Mouse (Mus musculus): ENCODE measurements around the gene Rai14. TPM values are rescaled to one million over a fixed set of nuclear protein-coding genes. Genes with fewer than 3 reads are reported as not detected.

Gene Rai14
- polyA plus RNA-seq, 1 experiment = 27.4 TPM

DNA sequence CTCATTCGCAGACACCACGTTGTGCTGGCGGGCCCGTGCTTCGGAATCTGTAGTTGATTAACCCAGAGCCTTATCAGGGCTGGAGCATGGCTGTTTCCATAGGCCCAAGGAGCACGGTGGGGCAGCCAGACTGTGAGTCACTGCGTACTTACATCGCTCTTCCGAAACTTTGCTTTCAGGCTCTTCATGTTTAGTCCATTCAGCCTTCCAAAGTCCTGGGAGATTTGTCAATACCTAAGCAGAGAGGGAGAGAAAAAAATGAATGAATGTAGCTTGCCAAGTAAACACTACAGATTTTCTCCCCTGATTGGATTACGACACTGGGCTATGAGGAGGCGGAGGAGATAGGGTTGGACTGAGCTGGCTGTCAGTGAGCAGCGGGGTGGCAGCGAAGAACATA, 24.2 kb downstream of the Rai14 start:
- H3K79me2 ChIP-seq (ENCODE audit: control insufficient read depth, insufficient read depth) = peaks cover 88% of the 10 kb centered on the region
- no peak overlapping the region for H3ac ChIP-seq (ENCODE audit: control insufficient read depth, insufficient read length)
- TF ChIP-seq MYOG (IDR thresholded peaks at IDR 0.05; ENCODE audit: control insufficient read depth in 1 of 3, insufficient read depth in 1 of 3, insufficient read length in 2 of 3, low read depth in 2 of 3) (no peak), TCF3 (IDR thresholded peaks at IDR 0.05; ENCODE audit: insufficient read length, low read depth) (no peak), MAX (IDR thresholded peaks at IDR 0.05; ENCODE audit: low read depth) (no peak), TCF12 (IDR thresholded peaks at IDR 0.05; ENCODE audit: insufficient read depth, poor library complexity, severe bottlenecking) (no peak), USF1 (IDR thresholded peaks at IDR 0.05; ENCODE audit: low read depth) (no peak), E2F4 (IDR thresholded peaks at IDR 0.05; ENCODE audit: insufficient read depth) (no peak), CEBPB (IDR thresholded peaks at IDR 0.05; ENCODE audit: insufficient read depth, poor library complexity, severe bottlenecking) (no peak)
- H3K4me2 ChIP-seq (ENCODE audit: low read depth) = no peak overlapping the region
- H3K36me3 ChIP-seq (ENCODE audit: control insufficient read depth, insufficient read depth) = peaks cover 24% of the 10 kb centered on the region
- H3K27me3 ChIP-seq (ENCODE audit: control insufficient read depth, insufficient read depth, insufficient read length) = no peaks in the 10 kb centered on the region
- H3K4me3 ChIP-seq = no peak overlapping the region

DNA sequence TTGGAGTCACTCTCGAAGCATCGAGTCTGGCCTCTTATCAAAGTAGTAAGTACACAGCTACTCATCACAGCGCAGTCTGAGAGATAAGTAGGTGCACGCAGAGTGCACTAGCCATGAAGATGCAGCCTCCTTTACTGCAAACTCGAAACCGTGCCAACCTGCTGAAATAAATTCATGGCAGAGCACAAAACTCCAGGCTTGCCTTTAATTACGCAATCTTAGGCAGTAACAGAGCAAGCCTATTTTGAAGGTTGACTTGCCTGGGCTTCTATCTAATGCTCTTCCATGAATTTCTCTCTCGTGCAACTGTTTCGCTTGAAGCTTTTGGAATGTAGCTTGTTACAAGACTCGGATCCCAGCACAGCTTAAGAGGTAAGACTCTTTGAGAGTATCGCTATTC, 25.1 kb downstream of the Rai14 start:
- no peak overlapping the region for H3ac ChIP-seq (ENCODE audit: control insufficient read depth, insufficient read length)
- no peak overlapping the region for H3K4me3 ChIP-seq
- H3K27me3 ChIP-seq (ENCODE audit: control insufficient read depth, insufficient read depth, insufficient read length) = no peaks in the 10 kb centered on the region
- TF ChIP-seq TCF12 (IDR thresholded peaks at IDR 0.05; ENCODE audit: insufficient read depth, poor library complexity, severe bottlenecking) (no peak), USF1 (IDR thresholded peaks at IDR 0.05; ENCODE audit: low read depth) (no peak), CEBPB (IDR thresholded peaks at IDR 0.05; ENCODE audit: insufficient read depth, poor library complexity, severe bottlenecking) (0 out of 2 replicates have a peak, but pooled peaks have one; percentile 55), POLR2A (IDR thresholded peaks at IDR 0.05; ENCODE audit: insufficient read length, low read depth) (no peak)
- H3K36me3 ChIP-seq (ENCODE audit: control insufficient read depth, insufficient read depth) = peaks cover 28% of the 10 kb centered on the region
- H3K79me2 ChIP-seq (ENCODE audit: control insufficient read depth, insufficient read depth) = peaks cover 88% of the 10 kb centered on the region
- no peak overlapping the region for H3K4me2 ChIP-seq (ENCODE audit: low read depth)

DNA sequence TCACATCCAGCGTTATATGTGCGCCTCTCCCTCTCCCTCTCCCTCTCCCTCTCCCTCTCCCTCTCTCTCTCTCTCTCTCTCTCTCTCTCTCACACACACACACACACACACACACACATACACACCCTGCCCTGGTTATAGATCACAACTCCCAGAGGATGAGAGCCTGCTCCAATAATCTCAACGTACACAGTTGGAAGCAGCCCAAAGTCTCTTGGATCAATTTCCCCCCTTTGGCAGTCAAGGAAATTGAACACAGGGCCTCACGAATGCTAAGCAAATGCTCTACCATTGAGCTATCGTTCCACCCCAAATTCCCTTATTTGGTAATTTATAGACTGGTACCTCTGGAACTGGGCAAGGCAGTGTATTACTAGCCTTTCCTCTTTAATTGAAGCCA, 25.7 kb downstream of the Rai14 start:
- no peak for TF ChIP-seq E2F4 (IDR thresholded peaks at IDR 0.05; ENCODE audit: insufficient read depth)
- no peak for TF ChIP-seq REST (IDR thresholded peaks at IDR 0.05; ENCODE audit: insufficient read depth, insufficient read length)
- TF ChIP-seq MYOD1 (IDR thresholded peaks at IDR 0.05; ENCODE audit: control insufficient read depth in 1 of 3, insufficient read length in 2 of 3, low read depth in 2 of 3) = no peak
- TF ChIP-seq MYOG (IDR thresholded peaks at IDR 0.05; ENCODE audit: control insufficient read depth in 1 of 3, insufficient read depth in 1 of 3, insufficient read length in 2 of 3, low read depth in 2 of 3) = no peak
- TF ChIP-seq POLR2A (IDR thresholded peaks at IDR 0.05; ENCODE audit: insufficient read length, low read depth) = no peak
- TF ChIP-seq TCF12 (IDR thresholded peaks at IDR 0.05; ENCODE audit: insufficient read depth, poor library complexity, severe bottlenecking) = no peak
- no peak for TF ChIP-seq USF1 (IDR thresholded peaks at IDR 0.05; ENCODE audit: low read depth)
- TF ChIP-seq TCF3 (IDR thresholded peaks at IDR 0.05; ENCODE audit: insufficient read length, low read depth) = no peak
- TF ChIP-seq CEBPB (IDR thresholded peaks at IDR 0.05; ENCODE audit: insufficient read depth, poor library complexity, severe bottlenecking) = no peak
- no peak for TF ChIP-seq POLR2AphosphoS2 (IDR thresholded peaks at IDR 0.05; ENCODE audit: insufficient read length, low read depth)
- no peak for TF ChIP-seq SRF (IDR thresholded peaks at IDR 0.05; ENCODE audit: control insufficient read depth, insufficient read length, low read depth)
- no peak for TF ChIP-seq MAX (IDR thresholded peaks at IDR 0.05; ENCODE audit: low read depth)
- Histone ChIP-seq H3K4me2 (ENCODE audit: low read depth) (no peak overlapping the region), H3K79me2 (ENCODE audit: control insufficient read depth, insufficient read depth) (peaks cover 88% of the 10 kb centered on the region), H3K4me3 (no peak overlapping the region), H3K27me3 (ENCODE audit: control insufficient read depth, insufficient read depth, insufficient read length) (no peaks in the 10 kb centered on the region), H3K36me3 (ENCODE audit: control insufficient read depth, insufficient read depth) (peaks cover 29% of the 10 kb centered on the region), H3ac (ENCODE audit: control insufficient read depth, insufficient read length) (no peak overlapping the region)

DNA sequence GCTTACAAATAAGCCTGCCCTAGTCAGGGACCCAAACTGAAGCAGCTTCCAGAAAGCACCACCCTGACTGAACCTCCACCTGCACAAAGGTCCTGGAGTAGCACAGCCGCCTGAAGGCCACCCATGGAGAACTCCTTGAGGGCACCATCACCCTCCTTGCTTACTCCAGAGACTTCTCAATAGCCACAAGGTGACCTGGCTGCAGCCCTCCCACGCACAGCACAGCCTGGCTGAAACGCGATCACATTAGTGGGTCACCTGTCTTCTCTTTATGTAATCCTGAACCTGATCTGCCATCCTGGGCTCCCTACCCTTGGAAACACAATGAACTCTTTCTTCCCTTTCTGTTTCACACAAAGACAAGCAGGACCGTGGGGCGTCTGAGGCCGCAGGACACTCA, 27.1 kb downstream of the Rai14 start:
- H3K79me2 ChIP-seq (ENCODE audit: control insufficient read depth, insufficient read depth) = peaks cover 88% of the 10 kb centered on the region
- H3K27me3 ChIP-seq (ENCODE audit: control insufficient read depth, insufficient read depth, insufficient read length) = no peaks in the 10 kb centered on the region
- TF ChIP-seq POLR2A (IDR thresholded peaks at IDR 0.05; ENCODE audit: insufficient read length, low read depth) (no peak), MYOG (IDR thresholded peaks at IDR 0.05; ENCODE audit: control insufficient read depth in 1 of 3, insufficient read depth in 1 of 3, insufficient read length in 2 of 3, low read depth in 2 of 3) (no peak), MAX (IDR thresholded peaks at IDR 0.05; ENCODE audit: low read depth) (no peak), USF1 (IDR thresholded peaks at IDR 0.05; ENCODE audit: low read depth) (no peak), CEBPB (IDR thresholded peaks at IDR 0.05; ENCODE audit: insufficient read depth, poor library complexity, severe bottlenecking) (no peak), REST (IDR thresholded peaks at IDR 0.05; ENCODE audit: insufficient read depth, insufficient read length) (no peak), SRF (IDR thresholded peaks at IDR 0.05; ENCODE audit: control insufficient read depth, insufficient read length, low read depth) (no peak), E2F4 (IDR thresholded peaks at IDR 0.05; ENCODE audit: insufficient read depth) (no peak), MYOD1 (IDR thresholded peaks at IDR 0.05; ENCODE audit: control insufficient read depth in 1 of 3, insufficient read length in 2 of 3, low read depth in 2 of 3) (no peak), TCF3 (IDR thresholded peaks at IDR 0.05; ENCODE audit: insufficient read length, low read depth) (no peak)
- peaks cover 29% of the 10 kb centered on the region for H3K36me3 ChIP-seq (ENCODE audit: control insufficient read depth, insufficient read depth)
- H3K4me3 ChIP-seq = no peak overlapping the region
- no peak overlapping the region for H3K4me2 ChIP-seq (ENCODE audit: low read depth)
- H3ac ChIP-seq (ENCODE audit: control insufficient read depth, insufficient read length) = no peak overlapping the region

DNA sequence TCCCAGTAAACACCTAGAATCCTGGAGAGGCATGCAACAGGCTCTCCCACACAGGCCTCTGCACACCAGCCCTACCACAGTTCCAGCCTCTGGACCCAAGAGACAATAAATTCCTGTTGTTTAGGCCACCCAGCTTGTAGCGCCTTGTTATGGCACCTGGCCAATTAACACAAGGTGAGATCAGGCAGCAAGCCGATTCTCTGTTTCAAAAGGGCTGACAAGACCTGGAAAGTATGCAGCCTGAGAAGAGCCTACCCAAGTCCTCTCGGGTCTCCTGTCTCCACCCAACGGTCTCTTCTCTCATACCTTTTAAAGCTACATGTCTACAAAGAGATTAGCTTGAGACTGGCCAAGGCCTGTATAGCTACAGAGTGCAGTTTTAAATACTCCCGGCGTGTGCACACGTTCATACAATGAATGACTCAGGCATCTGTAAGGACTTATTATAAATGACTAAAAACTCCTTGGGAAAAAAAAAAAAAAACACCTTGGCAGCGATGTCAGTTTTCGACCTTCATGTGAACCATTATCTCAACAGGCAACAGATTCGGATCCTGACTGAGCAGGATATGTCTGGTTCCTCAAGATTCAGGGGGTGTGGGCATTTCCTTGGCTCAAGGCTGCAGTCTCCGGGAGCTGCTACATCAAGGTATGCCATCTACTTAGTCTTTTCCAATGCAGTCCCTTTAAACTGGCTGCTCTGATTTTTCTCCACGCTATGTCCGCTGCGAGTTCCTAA, 28.6 kb downstream of the Rai14 start:
- TF ChIP-seq TCF3 (IDR thresholded peaks at IDR 0.05; ENCODE audit: insufficient read length, low read depth) (no peak), POLR2AphosphoS2 (IDR thresholded peaks at IDR 0.05; ENCODE audit: insufficient read length, low read depth) (no peak), MYOD1 (IDR thresholded peaks at IDR 0.05; ENCODE audit: control insufficient read depth in 1 of 3, insufficient read length in 2 of 3, low read depth in 2 of 3) (no peak), MYOG (IDR thresholded peaks at IDR 0.05; ENCODE audit: control insufficient read depth in 1 of 3, insufficient read depth in 1 of 3, insufficient read length in 2 of 3, low read depth in 2 of 3) (no peak), POLR2A (IDR thresholded peaks at IDR 0.05; ENCODE audit: insufficient read length, low read depth) (no peak), REST (IDR thresholded peaks at IDR 0.05; ENCODE audit: insufficient read depth, insufficient read length) (no peak), E2F4 (IDR thresholded peaks at IDR 0.05; ENCODE audit: insufficient read depth) (no peak), CEBPB (IDR thresholded peaks at IDR 0.05; ENCODE audit: insufficient read depth, poor library complexity, severe bottlenecking) (no peak), USF1 (IDR thresholded peaks at IDR 0.05; ENCODE audit: low read depth) (no peak), TCF12 (IDR thresholded peaks at IDR 0.05; ENCODE audit: insufficient read depth, poor library complexity, severe bottlenecking) (no peak), SRF (IDR thresholded peaks at IDR 0.05; ENCODE audit: control insufficient read depth, insufficient read length, low read depth) (no peak)
- Histone ChIP-seq H3K79me2 (ENCODE audit: control insufficient read depth, insufficient read depth) (peaks cover 88% of the 10 kb centered on the region), H3K27me3 (ENCODE audit: control insufficient read depth, insufficient read depth, insufficient read length) (no peaks in the 10 kb centered on the region), H3K4me3 (no peak overlapping the region), H3K4me2 (ENCODE audit: low read depth) (no peak overlapping the region), H3ac (ENCODE audit: control insufficient read depth, insufficient read length) (no peak overlapping the region), H3K36me3 (ENCODE audit: control insufficient read depth, insufficient read depth) (peaks cover 29% of the 10 kb centered on the region)
